26 mouse cellular contexts compared by ENCODE assay signal in the genomic region with DNA sequence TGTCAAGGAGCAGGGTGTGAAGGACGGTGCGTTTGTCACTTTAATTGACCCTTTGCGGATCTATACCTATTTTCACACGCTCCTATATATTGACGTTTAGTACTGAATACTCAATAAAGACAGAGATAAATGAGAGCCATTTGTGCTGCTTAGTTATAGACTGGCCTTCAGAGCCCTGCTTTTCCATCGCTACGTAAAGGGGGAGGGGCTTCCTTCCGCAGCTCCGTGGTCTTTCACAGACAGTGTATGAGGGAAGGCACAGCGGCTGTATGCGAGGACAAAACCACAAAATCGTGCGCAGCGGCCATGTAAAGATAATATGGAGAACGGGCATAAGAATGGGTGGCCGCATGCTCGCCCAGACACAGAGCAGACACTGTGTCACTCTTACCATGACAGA.
"Had no signal": no experiment of that assay in that cellular context is flagged by ENCODE, and none has a peak within 500 bp of the region (broad histone marks: within the 10 kb centered on the region; RNA-seq: fewer than 3 reads in every experiment).

No protein-coding gene starts in this region.

- ATAC-seq: inflammation-experienced regulatory T-cells, adult 6 months; intestine, embryonic 15.5 days; intestine, postnatal 0 days; liver, embryonic 12.5 days had no signal

- DNase-seq: gastrocnemius, adult 2 months; gastrocnemius, postnatal 10 days; gastrocnemius, postnatal 25 days; heart, adult 11 months; heart, adult 2 months; heart, postnatal 14 days; heart, postnatal 36 days; kidney, adult 18-20 months; kidney, adult 8-10 months; kidney, postnatal 14 days; kidney, postnatal 36 days; layer of hippocampus, adult 9-11 months; layer of hippocampus, postnatal 36 days; left cerebral cortex, postnatal 4 days; lung, adult 18-20 months had no signal

- H3K27me3 ChIP-seq: heart, embryonic 13.5 days; heart, embryonic 15.5 days; intestine, embryonic 15.5 days; limb, embryonic 13.5 days; limb, embryonic 15.5 days; liver, embryonic 12.5 days had no signal

- H3K4me2 ChIP-seq: heart, embryonic 11.5 days; heart, embryonic 13.5 days; heart, embryonic 15.5 days; intestine, embryonic 15.5 days; limb, embryonic 13.5 days; limb, embryonic 15.5 days; liver, embryonic 12.5 days had no signal

- H3K4me1 ChIP-seq: heart, embryonic 15.5 days; intestine, embryonic 15.5 days; limb, embryonic 13.5 days; limb, embryonic 15.5 days had no signal

- H3K36me3 ChIP-seq: heart, embryonic 13.5 days; heart, embryonic 15.5 days; intestine, embryonic 15.5 days; limb, embryonic 13.5 days; limb, embryonic 15.5 days; liver, embryonic 12.5 days had no signal

- H3K4me3 ChIP-seq: gastrocnemius, adult 2 months; heart, adult 2 months; heart, embryonic 13.5 days; heart, embryonic 15.5 days; intestine, embryonic 15.5 days; limb, embryonic 13.5 days; limb, embryonic 15.5 days; liver, embryonic 12.5 days had no signal

- H3K27ac ChIP-seq: gastrocnemius, adult 2 months; heart, adult 2 months; heart, embryonic 13.5 days; heart, embryonic 15.5 days; intestine, embryonic 15.5 days; kidney, postnatal 0 days; limb, embryonic 13.5 days; limb, embryonic 15.5 days; liver, embryonic 12.5 days; liver, embryonic 14.5 days had no signal

- H3K9ac ChIP-seq: heart, embryonic 13.5 days; heart, embryonic 15.5 days; intestine, embryonic 15.5 days; limb, embryonic 13.5 days; limb, embryonic 15.5 days; liver, embryonic 12.5 days; liver, embryonic 14.5 days had no signal

- H3K9me3 ChIP-seq: heart, embryonic 13.5 days; heart, embryonic 15.5 days; intestine, embryonic 15.5 days; limb, embryonic 13.5 days; limb, embryonic 15.5 days; liver, embryonic 12.5 days had no signal
